Mouse (Mus musculus) olfactory bulb, adult 2 months (tissue): ENCODE data around the gene Tor2a. TPM values are rescaled to one million over a fixed set of nuclear protein-coding genes. Genes with fewer than 3 reads are reported as not detected.

Experiments used
- H3K27ac ChIP-seq: fragments of 200-500 bp; 2 replicates; pipeline ENCODE4 v1.5.1; 2012; ENCODE audit warnings: low read depth, low read length; ENCODE audit not compliant: insufficient read depth
- H3K4me1 ChIP-seq: fragments of 200-500 bp; 2 replicates; pipeline ENCODE4 v1.6.1; 2012; ENCODE audit warnings: low read length; ENCODE audit not compliant: control insufficient read depth, insufficient read depth
- H3K4me3 ChIP-seq: fragments of 200-500 bp; 2 replicates; pipeline ENCODE4 v1.5.1; 2012; ENCODE audit warnings: mild to moderate bottlenecking, low read depth, low read length, moderate library complexity; ENCODE audit not compliant: insufficient read depth
- CTCF ChIP-seq: fragments of 200-500 bp; IDR thresholded peaks from 2 replicates; pipeline ENCODE4 v1.5.1; 2012; ENCODE audit warnings: low read depth, mild to moderate bottlenecking, low read length, moderate library complexity; ENCODE audit not compliant: insufficient read depth
- POLR2A ChIP-seq: fragments of 200-500 bp; IDR thresholded peaks from 2 replicates; pipeline ENCODE4 v1.6.1; 2012; ENCODE audit warnings: mild to moderate bottlenecking, low read depth, low read length, moderate library complexity; ENCODE audit not compliant: insufficient read depth
- WGBS: fragments of 180-500 bp; shearing (Covaris S2); methylation state at CpG from one replicate; pipeline ENCODE4 v1.1.7; 2018; 5-methylcytosine and 5-hydroxymethylcytosine counted together
- polyA plus RNA-seq: library from polyadenylated mRNA; stranded (reverse); fragments of >200 nt; gene quantifications from 2 replicates; pipeline ENCODE4 v1.2.4, GENCODE M21; 2012; ENCODE audit warnings: low replicate concordance; ENCODE audit not compliant: missing spikeins, insufficient read depth, insufficient read length

Gene Tor2a
- polyA plus RNA-seq, 1 experiment, result not detected

DNA sequence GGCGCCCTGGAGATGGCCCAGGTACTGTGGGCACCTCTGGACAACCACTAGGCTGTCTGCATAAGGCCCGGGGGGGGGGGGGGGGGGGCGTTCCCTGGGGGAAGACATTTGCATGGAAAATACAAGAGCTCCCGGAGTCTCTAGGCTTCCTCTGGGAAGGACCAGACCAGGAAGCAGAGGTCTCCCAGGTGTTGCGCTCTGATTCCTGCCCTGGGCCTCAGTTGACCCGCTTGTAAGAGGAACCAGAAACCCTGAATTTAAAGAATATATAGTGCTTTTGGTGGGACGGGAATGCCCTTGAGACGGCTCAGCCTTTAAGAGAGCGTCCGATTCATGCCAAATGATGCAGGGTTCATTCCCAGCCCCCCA lies 5.4 kb upstream of the Tor2a start:
- WGBS, result 38% methylated on average over 10 of the region's 10 CpGs
- Histone ChIP-seq H3K4me1 (peaks cover 6% of the 10 kb centered on the region; the same call in 1 of the 2 replicates), H3K4me3 (no peak overlapping the region; the same call in 1 of the 2 replicates), H3K27ac (no peak overlapping the region)
- no peak for TF ChIP-seq POLR2A
- TF ChIP-seq CTCF, result no peak

- TF ChIP-seq CTCF (no peak), POLR2A (no peak)
- Histone ChIP-seq H3K4me3 (no peak overlapping the region), H3K4me1 (peaks cover 6% of the 10 kb centered on the region; the same call in 1 of the 2 replicates), H3K27ac (no peak overlapping the region)
- 71% methylated on average over 10 of the region's 10 CpGs for WGBS
Measured at GRCm38 (mm10) chr2:32752181-32752580, 4.9 kb upstream of the Tor2a start.

GRCm38 (mm10) chr2:32756674-32757055 lies 369 bp upstream of the Tor2a start:
- WGBS, result 33% methylated on average over 6 of the region's 6 CpGs
- no peak overlapping the region for H3K4me3 ChIP-seq
- H3K4me1 ChIP-seq, result peaks cover 7% of the 10 kb centered on the region
- no peak overlapping the region for H3K27ac ChIP-seq
- no peak for TF ChIP-seq POLR2A
- no peak for TF ChIP-seq CTCF

DNA sequence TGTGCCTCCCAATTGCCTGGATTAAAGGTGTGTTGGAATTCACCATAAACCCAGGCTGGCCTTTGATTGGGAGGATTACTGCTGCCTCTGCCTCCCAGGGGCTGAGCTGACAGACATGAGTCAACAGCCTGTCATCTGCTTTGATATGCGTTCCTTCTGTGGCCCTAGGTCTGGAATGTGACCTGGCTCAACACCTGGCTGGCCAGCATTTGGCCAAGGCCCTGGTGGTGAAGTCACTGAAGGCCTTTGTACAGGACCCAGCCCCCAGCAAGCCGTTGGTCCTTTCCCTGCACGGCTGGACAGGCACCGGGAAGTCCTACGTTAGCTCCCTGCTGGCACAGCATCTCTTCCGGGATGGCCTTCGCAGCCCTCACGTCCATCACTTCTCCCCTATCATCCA lies 1.5 kb downstream of the Tor2a start:
- H3K4me1 ChIP-seq, result peaks cover 7% of the 10 kb centered on the region
- no peak for TF ChIP-seq POLR2A
- no peak for TF ChIP-seq CTCF
- H3K4me3 ChIP-seq, result no peak overlapping the region
- WGBS, result 85% methylated on average over 8 of the region's 8 CpGs
- no peak overlapping the region for H3K27ac ChIP-seq

GRCm38 (mm10) chr2:32759001-32759400 lies 2.0 kb downstream of the Tor2a start:
- no peak overlapping the region for H3K4me3 ChIP-seq
- H3K4me1 ChIP-seq, result peaks cover 7% of the 10 kb centered on the region
- WGBS, result 88% methylated on average over 2 of the region's 2 CpGs
- TF ChIP-seq POLR2A (no peak), CTCF (no peak)
- no peak overlapping the region for H3K27ac ChIP-seq

DNA sequence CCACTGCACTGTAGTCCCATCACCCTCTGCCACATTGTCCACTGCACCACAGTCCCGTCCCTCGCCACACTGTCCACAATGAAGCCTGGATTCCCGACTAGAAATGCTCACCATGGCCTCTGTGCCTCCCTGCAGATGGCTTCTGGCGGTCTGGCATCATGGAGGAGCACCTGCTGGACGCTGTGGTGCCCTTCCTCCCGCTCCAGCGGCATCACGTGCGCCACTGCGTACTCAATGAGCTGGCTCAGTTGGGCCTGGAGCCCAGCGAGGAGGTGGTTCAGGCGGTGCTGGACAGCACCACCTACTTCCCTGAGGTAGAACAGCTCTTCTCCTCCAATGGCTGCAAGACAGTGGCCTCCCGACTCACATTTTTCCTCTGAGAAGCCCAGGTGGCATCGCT lies 4.3 kb downstream of the Tor2a start:
- Histone ChIP-seq H3K4me1 (peaks cover 7% of the 10 kb centered on the region), H3K4me3 (no peak overlapping the region), H3K27ac (no peak overlapping the region)
- 88% methylated on average over 14 of the region's 14 CpGs for WGBS
- TF ChIP-seq POLR2A, result no peak
- no peak for TF ChIP-seq CTCF

- H3K4me1 ChIP-seq, result peaks cover 7% of the 10 kb centered on the region
- H3K27ac ChIP-seq, result no peak overlapping the region
- TF ChIP-seq POLR2A (no peak), CTCF (no peak)
- H3K4me3 ChIP-seq, result no peak overlapping the region
- 69% methylated on average over 4 of the region's 4 CpGs for WGBS
Measured at GRCm38 (mm10) chr2:32761859-32762258, 4.8 kb downstream of the Tor2a start.

DNA sequence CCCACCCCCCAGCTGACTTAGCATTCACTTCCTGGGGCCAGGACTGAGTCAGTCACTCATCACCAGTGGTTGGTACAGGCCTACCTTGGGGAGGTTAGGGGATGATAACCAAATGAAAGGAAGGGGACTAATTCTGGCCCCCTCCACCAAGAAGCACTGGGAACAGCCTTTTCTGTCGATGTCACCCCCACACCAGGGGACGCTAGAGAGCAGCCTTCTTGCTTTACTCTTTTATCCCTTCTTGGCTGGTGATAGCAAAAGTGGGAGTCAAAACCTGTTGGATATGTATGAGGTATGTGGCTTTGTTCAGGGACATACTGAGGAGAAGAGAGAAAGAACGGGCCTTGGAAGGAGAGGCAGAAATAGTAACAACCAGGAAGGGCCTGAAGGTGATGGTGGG lies 6.3 kb downstream of the Tor2a start:
- no peak overlapping the region for H3K27ac ChIP-seq
- WGBS, result 71% methylated on average over 3 of the region's 3 CpGs
- no peak overlapping the region for H3K4me3 ChIP-seq
- TF ChIP-seq POLR2A (no peak), CTCF (no peak)
- peaks cover 6% of the 10 kb centered on the region for H3K4me1 ChIP-seq

- WGBS, result 91% methylated on average over 12 of the region's 12 CpGs
- H3K4me3 ChIP-seq, result no peak overlapping the region
- H3K27ac ChIP-seq, result no peak overlapping the region
- H3K4me1 ChIP-seq, result 0 out of 2 replicates have a peak, but pooled peaks cover 3% of the 10 kb centered on the region
- TF ChIP-seq POLR2A (no peak), CTCF (no peak)
Measured at GRCm38 (mm10) chr2:32767241-32767640, 10.2 kb downstream of the Tor2a start.

DNA sequence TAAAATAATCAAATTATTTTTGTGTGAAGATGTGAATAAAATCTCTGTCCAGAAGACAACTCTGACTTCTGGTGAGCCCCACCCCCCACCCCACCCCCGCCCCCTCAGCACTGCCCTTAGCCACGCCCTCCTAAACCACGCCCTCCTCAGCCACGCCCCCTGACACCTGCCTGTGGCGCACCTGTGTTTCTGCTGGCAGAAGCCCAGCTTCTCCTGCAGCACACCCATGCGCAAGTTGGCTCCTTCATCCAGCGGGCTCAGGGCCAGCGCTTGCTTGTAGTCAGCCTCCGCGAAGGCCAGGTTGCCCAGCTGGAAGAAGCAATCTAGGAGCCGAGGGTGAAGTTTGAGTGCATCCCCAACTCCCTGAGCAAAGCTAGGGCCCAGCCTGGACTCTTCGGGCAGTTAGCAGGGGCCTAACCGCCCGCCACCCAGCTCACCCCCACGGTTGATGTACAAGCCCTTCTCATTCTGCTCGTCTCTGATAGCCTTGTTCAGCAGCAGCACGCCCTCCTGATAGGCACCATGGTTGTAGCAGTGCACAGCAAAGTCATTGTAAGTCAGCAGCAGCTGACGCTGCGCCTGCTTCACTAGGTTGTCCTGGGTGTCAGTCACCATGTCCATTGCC lies 11.7 kb downstream of the Tor2a start:
- no peak overlapping the region for H3K27ac ChIP-seq
- peaks cover 3% of the 10 kb centered on the region; the same call in 1 of the 2 replicates for H3K4me1 ChIP-seq
- no peak overlapping the region for H3K4me3 ChIP-seq
- TF ChIP-seq CTCF (no peak), POLR2A (no peak)
- WGBS, result 63% methylated on average over 19 of the region's 19 CpGs
